Mouse (Mus musculus) adrenal gland, adult 8-10 months (tissue): ENCODE results near the gene Lta. TPM values are rescaled to one million over a fixed set of nuclear protein-coding genes. Genes with fewer than 3 reads are reported as not detected.
A peak's percentile ranks its signal among the peaks of the same experiment; 100 is the strongest.
"Not testable (repeated sequence)": the region's sequence is repeated elsewhere in the genome, so short reads cannot be mapped to it uniquely, and the experiment has no call there.

Source experiments
- DNase-seq: peaks from one replicate; pipeline ENCODE4 v3.0.0; 2022
- total RNA-seq, 4 experiments: library from RNA; stranded (reverse); gene quantifications; 2 replicates each; pipeline ENCODE4 v1.2.4; 2022

Lta gene
- total RNA-seq, 4 experiments from 2014 or later = 0.28 to 1.1 (median 0.63) TPM

DNA sequence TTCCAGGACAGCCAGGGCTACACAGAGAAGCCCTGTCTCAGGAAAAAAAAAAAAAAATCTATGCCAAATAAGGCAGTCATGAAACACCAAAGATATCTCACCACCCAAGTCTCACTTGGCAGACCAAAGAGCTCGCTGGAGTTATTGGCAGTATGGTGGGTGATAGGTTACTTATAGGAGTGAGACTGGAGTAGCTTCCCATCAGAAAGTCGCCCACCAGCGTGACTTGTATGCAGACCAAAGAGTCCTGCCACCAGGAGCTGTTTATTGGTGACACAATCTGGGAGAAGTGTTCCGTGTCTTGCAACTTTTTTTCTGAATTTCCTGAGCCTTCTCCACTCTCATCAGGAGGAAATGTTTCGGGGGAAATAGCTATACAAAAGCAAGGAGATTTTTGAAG is 34.5 kb upstream of the Lta start:
- DNase-seq = no peak

DNA sequence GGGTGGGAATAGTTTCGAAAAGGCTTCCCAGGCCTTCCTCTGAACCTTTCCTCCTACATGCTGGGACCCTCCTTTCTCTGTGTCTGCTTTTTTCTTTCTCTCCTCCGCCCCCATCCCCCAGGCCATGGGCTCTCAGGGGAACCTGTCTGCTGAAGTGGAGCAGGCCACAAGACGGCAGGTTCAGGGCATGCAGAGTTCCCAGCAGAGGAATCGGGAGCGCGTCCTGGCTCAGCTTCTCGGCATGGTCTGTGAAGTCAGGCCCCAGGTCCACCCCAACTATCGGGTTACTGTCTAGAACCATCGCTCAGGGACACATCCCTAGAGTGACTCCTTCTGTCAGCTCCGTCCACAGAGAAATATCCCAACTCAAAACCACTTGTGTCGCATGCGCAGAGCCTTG is 32.4 kb upstream of the Lta start:
- no peak for DNase-seq

DNA sequence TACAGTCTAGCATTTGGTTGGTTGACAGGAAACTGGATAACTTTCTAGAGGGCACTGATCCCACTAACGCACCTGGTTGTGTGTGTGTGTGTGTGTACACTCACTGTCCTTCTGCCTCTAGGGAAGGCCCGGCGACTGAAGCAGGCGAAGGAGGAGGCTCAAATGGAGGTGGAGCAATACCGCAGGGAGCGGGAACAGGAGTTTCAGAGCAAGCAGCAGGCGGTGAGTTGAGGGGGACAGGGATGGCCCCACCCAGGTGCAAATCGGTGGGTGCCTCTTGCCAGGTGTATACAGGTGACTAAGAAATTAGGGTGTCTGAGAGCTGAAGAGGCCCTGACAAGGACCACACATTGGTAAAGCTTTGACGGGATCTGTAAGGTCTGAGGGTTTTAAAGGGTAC is 31.8 kb upstream of the Lta start:
- DNase-seq = no peak

DNA sequence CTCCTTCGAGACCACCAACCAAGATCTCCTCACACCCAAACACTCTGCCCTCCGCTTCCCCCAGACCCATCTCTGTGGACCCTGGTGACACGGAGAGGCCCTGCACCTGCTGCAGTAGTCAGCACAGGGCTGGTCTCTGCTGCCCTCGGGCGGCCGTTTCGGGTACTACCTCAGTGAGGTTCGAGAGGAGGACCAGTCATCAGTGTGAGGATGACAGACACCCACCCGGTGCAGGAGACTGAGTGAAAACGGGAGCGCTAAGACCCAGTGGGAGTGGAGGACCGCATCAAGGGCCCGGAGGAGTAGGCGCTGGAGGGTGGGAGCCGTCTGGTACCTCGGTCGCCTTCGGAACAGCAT is 31.2 kb upstream of the Lta start:
- DNase-seq = peak; percentile 92

DNA sequence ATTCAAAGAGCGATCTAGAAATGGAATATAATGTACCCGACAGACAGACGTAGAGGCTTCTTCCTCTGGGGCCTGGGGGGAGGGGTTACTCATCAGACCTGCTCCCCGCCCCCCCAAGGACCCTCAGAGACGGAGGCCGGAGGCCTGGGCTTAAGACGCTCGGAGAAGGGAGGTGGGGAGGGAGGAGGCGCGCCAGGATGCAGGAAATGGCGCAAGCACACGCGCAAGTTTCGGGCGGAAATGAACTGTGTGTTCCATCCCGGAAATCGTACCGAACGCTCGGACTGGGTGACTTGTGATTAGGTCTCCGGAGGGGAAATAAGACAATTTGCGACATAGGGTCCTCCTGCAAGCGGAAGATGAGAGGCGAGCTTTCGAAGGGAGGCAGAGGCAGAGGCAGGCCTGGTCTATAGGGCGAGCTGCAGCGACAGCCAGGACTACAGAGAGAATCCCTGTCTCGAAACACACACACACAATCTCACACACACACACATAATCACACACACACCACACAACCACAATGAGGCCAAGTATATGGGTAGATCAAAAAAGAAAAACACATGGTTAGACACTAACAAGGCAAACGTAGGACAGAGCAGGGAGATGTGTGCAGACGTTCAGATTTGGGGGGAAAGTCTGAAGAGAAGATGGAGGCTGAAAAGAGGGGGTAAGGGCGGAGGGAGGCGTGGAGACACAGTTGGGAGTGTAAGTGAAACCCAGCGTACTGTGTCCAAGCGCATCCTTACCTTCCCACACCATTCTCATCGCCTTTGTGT is 30.7 kb upstream of the Lta start, which contains the start of gene Nfkbil1:
Nfkbil1 (minus strand) TSS at position 179 of the 776 bp plus-strand sequence.
- peak; percentile 91 for DNase-seq

DNA sequence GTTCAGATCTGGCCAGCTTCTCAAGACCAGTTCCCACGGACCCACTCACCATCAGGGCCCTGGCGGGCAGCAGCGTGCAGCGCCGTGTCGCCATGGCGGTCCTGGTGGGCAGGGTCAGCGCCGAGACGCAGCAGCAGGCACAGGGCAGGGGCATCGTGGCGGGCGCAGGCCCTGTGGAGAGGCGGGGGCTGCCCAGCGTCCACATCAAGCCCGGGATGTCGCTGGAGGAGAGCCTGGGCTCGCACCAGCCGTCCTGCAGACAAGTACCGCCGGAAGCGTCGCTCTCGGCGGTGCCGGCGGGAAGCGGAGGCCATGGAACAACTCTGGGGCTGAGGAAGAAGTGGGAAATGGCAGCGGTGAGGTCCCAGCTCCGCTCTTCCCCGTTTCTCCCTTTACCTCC is 29.8 kb upstream of the Lta start:
- no peak for DNase-seq

DNA sequence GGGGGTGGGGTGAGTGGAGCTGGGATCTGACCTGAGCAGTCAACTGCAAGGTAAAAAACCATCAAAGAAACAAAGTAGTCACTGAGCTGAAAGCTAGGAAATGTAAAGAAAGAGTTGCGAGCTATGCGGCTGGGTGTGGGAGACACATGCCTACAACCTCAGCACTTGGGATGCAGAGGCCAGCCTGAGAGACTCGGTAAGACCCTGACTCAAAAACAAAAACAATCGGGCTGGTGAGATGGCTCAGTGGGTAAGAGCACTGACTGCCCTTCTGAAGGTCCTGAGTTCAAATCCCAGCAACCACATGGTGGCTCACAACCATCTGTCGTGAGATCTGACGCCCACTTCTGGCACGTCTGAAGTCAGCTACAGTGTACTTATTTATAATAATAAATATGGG is 28.9 kb upstream of the Lta start:
- DNase-seq = not testable (repeated sequence)

DNA sequence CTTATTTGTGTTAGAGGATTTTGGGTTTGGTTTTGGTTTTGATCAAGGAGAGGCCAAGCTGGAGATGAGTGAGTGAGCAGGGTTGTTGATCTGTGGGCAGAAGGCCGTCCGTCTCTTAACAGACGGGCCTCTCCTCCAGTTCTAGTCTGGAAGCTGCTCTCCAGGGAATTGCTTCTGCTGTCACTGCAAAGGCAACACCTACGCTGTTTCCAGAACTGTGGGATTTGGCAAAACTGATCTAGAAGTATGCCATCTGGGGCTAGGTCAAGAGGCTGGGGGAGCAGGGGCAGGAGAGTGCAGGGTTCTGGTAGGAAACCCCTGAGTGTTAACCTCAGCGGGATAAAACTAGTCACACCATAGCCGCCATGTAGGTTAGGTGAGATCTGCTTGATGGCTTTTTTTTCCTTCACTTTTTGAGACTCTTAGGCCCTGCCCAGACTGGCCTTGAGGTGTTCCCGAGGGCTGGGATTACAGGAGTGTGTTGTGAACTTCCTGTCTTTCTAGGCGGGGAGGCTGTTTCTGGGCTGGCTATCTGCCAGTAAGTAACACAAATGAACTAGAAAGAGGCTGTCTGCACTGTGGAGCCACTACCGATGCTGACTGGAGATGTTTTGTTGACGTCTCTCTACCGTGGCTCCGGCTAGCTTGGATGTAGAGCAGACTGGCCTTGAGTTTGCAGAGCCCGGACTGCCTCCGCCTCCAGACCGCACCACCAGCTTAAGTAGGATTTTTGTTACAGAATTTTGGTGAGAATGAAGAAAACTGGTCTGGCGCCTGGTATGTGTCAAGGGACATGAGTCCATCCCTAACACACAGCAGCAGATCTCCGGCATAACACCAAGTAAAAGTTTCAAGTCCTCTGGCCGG is 28.2 kb upstream of the Lta start, which contains the start of gene Atp6v1g2:
Atp6v1g2 (plus strand) TSS at position 547 of the 867 bp plus-strand sequence.
- no peak for DNase-seq

DNA sequence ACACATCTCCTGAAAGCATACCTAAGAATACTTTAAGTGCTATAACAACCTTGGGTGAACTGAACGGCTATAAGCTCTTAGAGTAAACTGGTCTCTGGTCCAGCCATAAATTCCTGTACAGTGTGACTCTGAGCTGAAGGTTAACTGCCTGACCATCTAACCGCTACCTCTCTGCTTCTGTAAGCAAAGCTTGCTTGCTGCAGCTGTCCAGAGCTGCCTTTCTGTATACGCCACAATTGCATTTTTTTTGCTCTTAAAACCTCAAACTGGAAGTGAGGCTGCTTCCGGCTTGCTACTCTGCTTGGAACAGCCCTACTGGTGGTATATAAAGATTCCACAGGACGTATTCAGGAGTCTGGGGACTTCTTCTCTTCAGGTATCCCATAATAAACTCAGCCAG is 27.5 kb upstream of the Lta start:
- no peak for DNase-seq

DNA sequence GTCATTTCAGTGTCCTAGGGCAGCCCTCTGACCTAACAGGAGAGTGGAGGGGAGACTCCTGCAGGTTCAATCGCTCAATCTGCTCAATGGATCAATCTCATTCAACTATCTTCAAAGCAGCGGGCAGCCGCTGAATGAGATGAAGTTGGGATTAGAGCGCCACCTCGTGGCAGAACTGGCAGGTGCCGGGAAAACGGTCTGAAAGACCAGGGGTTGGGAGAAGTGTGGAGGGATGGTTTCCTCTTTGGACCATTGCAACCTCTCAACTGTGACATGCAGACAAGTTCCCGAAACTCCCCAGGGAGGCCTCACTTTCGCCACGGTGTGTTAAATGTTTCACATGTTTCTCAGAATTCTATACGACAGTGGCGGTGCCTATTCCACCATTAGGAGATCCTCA is 26.9 kb upstream of the Lta start:
- DNase-seq = no peak

DNA sequence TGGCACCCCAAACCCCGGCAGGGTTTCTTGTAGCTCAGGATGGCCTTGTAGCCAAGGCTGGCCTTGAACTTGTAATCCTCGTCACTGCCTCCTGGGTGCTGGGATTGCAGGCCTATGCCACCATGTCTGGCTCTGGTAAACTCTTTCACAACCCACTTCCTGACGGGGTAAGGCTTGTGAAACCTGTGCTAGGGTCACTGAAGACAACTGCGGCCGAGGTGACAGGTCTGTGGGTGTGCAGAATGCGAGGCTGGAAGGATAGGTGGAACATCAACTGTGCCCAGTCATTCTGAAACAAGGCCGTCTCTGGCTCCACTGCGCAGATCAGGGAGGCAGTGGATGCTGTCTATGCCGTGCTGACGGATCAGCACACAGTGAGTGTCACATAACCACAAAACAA is 25.9 kb upstream of the Lta start:
- DNase-seq = no peak

DNA sequence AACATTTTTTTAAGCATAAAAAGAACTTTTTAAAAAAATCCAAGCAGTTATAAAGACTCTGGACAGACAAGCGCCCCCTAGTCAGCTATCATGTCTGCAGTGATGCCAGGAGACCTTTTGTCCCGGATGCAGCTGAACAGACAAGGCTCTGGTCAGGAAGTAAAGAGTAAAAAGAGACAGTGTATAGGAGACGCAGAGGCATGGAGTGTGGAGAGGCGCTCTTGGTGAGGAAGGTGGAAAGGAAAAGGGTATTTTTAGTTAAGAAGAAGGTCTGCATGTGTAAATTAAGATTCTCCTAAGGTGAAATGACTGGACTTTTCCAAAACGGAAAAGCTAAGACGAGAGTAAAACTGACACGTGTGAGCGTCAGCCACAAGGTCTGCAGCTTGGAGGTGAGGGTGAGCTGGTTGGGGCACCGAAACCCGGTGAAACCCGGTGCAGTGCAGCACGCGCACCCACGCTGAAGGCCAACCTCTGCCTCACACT is 21.5 kb upstream of the Lta start:
- no peak for DNase-seq

DNA sequence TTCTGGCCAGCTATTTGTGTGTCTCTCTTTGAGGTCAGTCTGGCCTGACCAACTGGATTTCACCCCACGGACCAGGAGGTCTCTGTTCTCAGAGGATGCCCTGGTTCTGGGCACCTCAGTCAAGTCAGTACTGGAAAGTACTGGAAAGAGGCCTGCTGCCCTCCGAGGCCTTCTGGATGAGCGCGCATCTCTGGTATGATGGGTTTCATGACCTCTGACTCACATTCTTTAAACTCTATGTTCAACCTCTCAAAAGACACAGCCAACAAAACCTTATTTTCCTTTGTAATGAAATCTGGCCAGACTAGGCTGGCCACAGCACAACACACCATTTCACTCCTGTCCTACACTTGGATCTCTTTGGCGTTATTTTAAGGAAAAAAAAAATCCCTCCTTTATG is 20.3 kb upstream of the Lta start:
- DNase-seq = no peak

DNA sequence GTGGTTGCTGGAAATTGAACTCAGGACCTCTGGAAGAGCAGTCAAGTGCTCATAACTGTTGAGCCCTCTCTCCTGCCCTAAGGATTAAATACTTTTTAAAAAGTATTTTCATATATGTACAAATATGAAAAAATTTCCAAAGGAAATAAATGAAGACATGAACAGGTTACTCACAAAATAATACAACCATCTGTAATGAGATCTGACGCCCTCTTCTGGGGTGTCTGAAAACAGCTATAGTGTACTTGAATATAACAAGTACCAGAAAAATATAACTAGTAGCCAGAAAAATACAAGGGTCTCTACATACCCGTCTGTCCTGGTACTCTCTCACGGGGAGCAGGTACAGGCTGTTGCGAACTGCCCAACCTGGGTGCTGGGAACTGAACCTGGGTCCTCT is 19.5 kb upstream of the Lta start:
- DNase-seq = no peak

DNA sequence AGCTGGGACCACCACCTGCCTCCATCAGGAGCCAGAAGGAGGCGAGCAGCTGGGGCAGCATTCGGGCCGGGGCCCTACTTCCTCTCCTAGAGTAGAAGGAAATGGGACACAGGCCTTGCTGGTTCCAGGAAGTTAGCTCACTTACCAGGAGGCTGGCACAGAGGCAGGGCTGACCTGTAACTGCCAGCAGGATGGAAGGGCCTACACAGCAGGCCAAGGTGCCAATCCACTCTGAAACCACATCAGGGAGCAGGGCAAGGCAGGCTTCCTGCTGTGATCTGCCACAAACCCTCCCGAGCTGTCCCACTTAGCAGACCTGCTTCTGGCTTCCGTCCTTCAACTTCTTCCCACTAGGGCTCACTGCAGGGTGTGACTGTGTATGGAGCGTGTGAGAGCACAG is 17.1 kb upstream of the Lta start:
- no peak for DNase-seq

DNA sequence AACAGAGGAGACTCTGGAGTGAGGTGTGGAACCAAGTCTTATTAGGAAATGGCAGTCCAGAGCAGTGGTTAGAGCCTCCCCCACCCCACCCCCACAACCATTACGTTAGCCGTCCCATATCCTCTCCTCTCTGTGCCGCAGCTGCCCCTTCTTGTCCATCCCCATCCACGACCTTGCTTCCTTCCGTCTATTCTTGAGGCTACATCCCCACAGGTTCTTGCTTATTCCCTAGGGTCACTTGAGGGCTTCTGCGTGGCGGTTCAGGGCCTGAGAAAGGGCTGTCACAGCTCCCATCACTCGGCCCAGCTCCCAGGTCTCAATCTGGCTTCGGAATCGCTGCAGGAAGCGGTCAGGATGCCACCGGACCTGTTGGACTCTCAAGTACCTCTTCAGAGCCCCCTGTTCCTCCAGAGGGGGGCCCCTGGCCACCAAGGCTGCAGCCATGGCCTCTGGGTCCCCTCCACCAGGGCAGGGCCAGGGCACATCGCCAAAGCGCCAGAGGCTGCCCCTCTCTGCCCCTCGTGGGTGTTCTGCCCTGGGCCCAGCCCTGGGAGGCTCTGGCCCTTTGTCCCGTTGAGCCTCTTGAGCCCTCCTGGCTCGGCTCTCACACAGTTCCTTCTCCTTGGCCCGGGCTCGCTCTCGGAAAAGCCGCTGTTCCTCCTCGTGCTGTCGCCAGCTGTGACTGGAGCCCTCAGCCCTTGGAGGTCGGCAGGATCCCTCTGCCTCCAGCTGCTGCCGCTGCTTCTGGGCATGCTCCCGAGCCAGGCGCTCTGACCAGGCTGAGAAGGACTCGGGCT is 15.2 kb upstream of the Lta start, which contains the start of gene Gm16181:
Gm16181 (plus strand) TSS at position 679 of the 797 bp plus-strand sequence.
- no peak for DNase-seq

DNA sequence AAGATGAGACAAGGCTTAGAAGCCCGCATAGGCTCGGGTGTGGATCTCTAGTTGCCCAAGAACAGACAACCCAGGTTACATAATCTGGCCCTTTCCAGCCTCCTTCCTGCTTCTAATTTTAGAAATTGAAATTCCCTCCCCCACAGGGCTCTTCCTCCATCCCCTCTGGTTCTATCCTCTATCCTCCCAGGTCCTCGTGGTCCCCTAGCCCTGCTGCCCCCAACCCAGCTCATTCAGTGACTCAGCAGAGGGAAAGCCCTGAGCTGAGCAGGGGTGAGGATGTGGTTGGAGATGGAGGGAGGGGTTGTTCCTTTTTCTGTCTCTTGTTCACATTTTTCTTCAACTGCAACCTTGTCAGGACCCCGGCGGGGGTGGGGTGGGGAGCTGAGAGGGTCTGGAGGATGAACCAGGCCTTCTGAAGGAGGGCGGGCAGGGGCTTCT is 14.5 kb upstream of the Lta start:
- DNase-seq = no peak

DNA sequence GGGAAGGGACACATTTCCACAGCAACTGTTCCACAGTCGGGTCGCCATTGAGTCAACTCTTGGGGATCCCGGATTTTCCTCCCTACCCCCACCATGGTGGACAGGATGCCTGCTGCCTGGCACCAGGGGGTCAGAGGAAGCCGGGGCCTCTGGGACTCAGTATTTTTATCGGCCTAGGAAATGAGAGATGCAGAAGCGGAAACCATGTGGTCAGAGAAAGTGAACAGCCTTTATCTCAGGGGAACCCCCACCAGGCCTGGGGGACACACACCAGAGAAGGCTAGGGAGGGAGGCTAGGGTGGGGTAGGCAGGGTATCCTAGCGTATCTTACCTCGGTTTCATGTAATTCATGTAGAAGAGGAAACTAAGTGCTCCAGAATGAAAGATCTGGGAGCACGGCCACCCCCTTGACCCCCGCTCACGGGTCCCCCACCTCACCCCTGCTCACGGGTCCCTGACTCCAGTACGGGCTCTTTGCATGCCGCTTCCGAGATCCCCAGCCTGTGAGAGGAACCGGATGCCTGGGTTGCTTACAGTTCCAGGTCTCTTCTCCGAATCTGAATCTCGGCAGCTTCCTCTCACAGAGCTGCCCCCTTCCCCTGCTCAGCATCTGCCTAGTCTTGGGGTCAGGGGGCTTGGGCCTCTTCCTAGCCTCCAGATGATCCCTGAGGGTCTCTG is 13.5 kb upstream of the Lta start:
- DNase-seq = no peak

DNA sequence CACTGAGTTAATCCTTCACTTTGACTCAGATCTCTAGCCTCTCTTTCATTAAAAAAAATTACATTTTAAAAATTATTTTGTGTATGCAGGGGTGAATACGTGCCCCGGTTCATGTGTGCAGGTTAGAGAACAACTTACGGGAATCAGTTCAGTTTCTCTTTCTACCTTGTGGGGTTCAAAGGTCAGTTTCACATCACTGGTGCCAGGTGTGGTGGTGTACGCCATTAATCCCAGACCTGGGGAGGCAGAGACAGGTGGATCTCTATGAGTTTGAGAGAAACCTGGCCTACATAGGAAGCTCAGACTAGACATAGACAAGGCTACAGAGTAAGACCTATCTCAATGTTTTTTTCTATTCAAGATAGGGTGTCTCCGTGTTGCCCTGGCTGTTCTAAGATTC is 7.9 kb upstream of the Lta start:
- no peak for DNase-seq

DNA sequence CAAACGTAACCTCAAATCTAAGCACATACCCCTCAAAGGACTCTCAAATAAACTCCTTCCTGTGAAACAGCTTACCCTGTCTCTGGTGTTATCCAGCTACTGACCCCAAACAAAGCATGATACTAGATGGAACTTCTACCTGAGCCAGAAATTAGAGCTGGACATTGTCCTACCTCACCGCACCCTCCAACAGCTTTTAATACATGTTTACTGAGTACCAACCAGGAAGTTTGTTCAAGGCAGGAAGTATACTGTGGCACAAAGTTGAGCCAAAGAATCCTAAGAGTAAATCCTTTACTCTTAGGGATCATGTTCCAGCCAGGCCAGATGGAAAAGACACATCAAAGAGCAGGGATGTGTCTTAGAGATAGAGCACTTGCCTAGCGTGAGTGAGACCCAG is 5.4 kb upstream of the Lta start:
- no peak for DNase-seq

DNA sequence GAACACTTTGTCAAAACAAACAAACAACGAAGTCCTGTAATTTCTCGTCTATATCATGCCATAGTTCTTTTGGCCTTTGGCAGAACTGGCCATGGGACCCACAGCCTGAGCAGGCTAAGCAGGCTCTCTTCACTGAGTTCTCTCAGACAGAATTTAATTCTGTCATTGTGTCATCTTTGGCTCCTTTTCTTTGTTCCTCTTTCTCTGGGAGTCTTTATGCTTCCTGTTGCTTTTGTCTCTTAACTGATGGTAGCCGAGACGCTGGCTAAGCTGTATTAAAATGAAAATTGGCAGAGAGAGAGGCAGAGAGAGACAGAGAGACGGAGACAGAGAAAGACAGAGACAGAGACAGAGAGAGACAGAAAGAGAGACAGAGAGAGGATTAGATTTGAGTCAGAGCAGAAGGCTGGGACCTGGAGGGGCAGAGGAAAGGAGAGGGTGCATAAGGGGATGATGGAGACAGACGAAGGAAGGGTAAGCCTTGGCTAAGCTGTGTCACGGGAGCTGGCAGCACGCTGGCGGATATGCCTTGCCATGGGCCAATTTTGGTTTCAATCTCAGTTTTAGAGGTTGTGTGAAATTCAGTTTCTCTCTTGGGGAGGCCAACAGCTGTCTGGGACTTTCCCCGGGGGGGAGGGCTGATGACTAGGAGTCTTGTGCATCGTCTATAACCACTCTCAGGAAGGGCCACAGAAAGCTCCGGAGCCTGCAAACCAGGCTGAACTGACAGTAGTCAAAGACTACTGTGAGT is 4.8 kb upstream of the Lta start:
- DNase-seq = no peak
